Mouse (Mus musculus) skeletal muscle tissue, adult 2 months (tissue): ENCODE measurements around the gene Grb10.

Experiments used
- DNase-seq: peaks from one replicate; pipeline ENCODE4 v3.0.0-alpha.2; 2012; ENCODE audit warnings: low read depth, low spot score

Grb10 gene

GRCm38 (mm10) chr11:11904995-11905394, 133.5 kb downstream of the Grb10 start:
- no peak for DNase-seq

- DNase-seq, result peak; percentile 15
These were observed 137.0 kb downstream of the Grb10 start for GRCm38 (mm10) chr11:11901509-11901908.

- DNase-seq, result no peak
These were observed 140.0 kb downstream of the Grb10 start for GRCm38 (mm10) chr11:11898496-11898895.

- no peak for DNase-seq
These were observed 140.7 kb downstream of the Grb10 start, which contains the start of gene Ddc for GRCm38 (mm10) chr11:11897645-11898357. Gene Ddc (minus strand): TSS chr11:11898144.

GRCm38 (mm10) chr11:11895479-11895878, 143.0 kb downstream of the Grb10 start:
- DNase-seq, result no peak

- DNase-seq, result no peak
These were observed 144.7 kb downstream of the Grb10 start for GRCm38 (mm10) chr11:11893769-11894168.

GRCm38 (mm10) chr11:11892993-11893602, 145.4 kb downstream of the Grb10 start:
- peak; percentile 60 for DNase-seq

- DNase-seq, result no peak
These were observed 146.7 kb downstream of the Grb10 start for GRCm38 (mm10) chr11:11891832-11892231.

GRCm38 (mm10) chr11:11890139-11890741, 148.2 kb downstream of the Grb10 start:
- no peak for DNase-seq

- no peak for DNase-seq
These were observed 149.8 kb downstream of the Grb10 start for GRCm38 (mm10) chr11:11888727-11889126.

- no peak for DNase-seq
These were observed 150.4 kb downstream of the Grb10 start for GRCm38 (mm10) chr11:11888051-11888450.

GRCm38 (mm10) chr11:11886403-11886998, 152.0 kb downstream of the Grb10 start:
- DNase-seq, result no peak

GRCm38 (mm10) chr11:11885921-11886320, 152.6 kb downstream of the Grb10 start:
- no peak for DNase-seq

GRCm38 (mm10) chr11:11885246-11885643, 153.2 kb downstream of the Grb10 start:
- DNase-seq, result no peak

- DNase-seq, result no peak
These were observed 153.8 kb downstream of the Grb10 start for GRCm38 (mm10) chr11:11884533-11885245.

GRCm38 (mm10) chr11:11881783-11882155, 156.7 kb downstream of the Grb10 start:
- no peak for DNase-seq

- DNase-seq, result no peak
These were observed 157.3 kb downstream of the Grb10 start for GRCm38 (mm10) chr11:11881026-11881782.
